Comparison of ENCODE assay signal across 12 mouse cellular contexts in the genomic region with DNA sequence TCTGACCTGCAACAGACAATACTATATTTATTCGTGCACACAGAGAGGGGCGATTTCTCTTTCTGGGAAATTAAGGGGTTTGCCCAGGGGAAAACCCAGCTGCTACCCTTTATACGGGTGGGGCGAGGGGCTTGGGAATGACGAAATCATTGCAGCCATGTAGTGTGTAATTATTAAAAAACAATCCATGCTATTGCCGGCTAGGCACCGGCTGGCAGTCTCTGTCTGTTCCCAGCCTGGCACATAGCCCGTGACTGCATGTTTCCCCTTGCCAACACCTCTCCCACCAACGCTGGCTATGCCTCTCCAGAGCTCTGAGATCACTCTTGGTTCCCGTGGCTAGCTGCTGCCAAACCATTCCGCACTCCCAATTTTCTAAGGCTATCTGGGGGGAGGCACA. TPM values are rescaled to one million over a fixed set of nuclear protein-coding genes. Genes with fewer than 3 reads are reported as not detected.
DNase-seq lines count a peak whose midpoint lies in the region; ATAC-seq and TF ChIP-seq lines count a peak whose summit lies in the region.
"Had no signal": no experiment of that assay in that cellular context is flagged by ENCODE, and none has a peak within 500 bp of the region (broad histone marks: within the 10 kb centered on the region; RNA-seq: fewer than 3 reads in every experiment).

No protein-coding gene starts in this region.

- H3K27me3 ChIP-seq in cerebellum, adult 2 months (ENCODE audit: control insufficient read depth, insufficient read depth, low read length) = no peaks in the 10 kb centered on the region
- H3K27me3 ChIP-seq in heart, embryonic 10.5 days (ENCODE audit: insufficient read depth, poor library complexity, severe bottlenecking) = no peaks in the 10 kb centered on the region
- H3K27me3 ChIP-seq in heart, embryonic 12.5 days (replicated peaks) = no peaks in the 10 kb centered on the region
- H3K27me3 ChIP-seq: midbrain, embryonic 12.5 days had no signal

- H3K27ac ChIP-seq in cerebellum, adult 2 months (ENCODE audit: insufficient read depth, low read length) = no peak overlapping the region
- no peak overlapping the region for H3K27ac ChIP-seq in heart, embryonic 10.5 days
- no peak overlapping the region for H3K27ac ChIP-seq in heart, embryonic 12.5 days (ENCODE audit: poor library complexity, severe bottlenecking)
- H3K27ac ChIP-seq: midbrain, embryonic 12.5 days had no signal

- no peak overlapping the region for H3K9ac ChIP-seq in heart, embryonic 12.5 days
- H3K9ac ChIP-seq: midbrain, embryonic 12.5 days had no signal

- H3K9me3 ChIP-seq in heart, embryonic 10.5 days = no peaks in the 10 kb centered on the region
- no peaks in the 10 kb centered on the region for H3K9me3 ChIP-seq in heart, embryonic 12.5 days (replicated peaks)
- H3K9me3 ChIP-seq: midbrain, embryonic 12.5 days had no signal

- peak; percentile 13 to 27 for DNase-seq in cerebellum, adult 2 months
- no peak for DNase-seq in cerebellum, adult 9-10 months
- DNase-seq in heart, embryonic 10.5 days (ENCODE audit: low spot score) = peak; percentile 50
- DNase-seq in brain, embryonic 14.5 days (ENCODE audit: low read depth) = peak; percentile 71
- peak; percentile 78 for DNase-seq in layer of hippocampus, adult 9-11 months
- DNase-seq in T-cell, adult 2 months (ENCODE audit: low spot score) = no peak
- DNase-seq in thymus, postnatal 25 days = no peak
- DNase-seq: B cell, adult 2 months; kidney, adult 18-20 months; lung, adult 2 months had no signal

- WGBS in cerebellum, adult 2 months = 11% methylated on average over 11 of the region's 11 CpGs
- 87% methylated on average over 11 of the region's 11 CpGs for WGBS in heart, embryonic 10.5 days
- WGBS in heart, embryonic 12.5 days = 88% methylated on average over 11 of the region's 11 CpGs

- no peak for TF ChIP-seq CTCF in cerebellum, adult 2 months (IDR thresholded peaks at IDR 0.05; ENCODE audit: borderline replicate concordance, insufficient read depth, low read depth, low read length)
- no peak for TF ChIP-seq CTCF in brain, embryonic 14.5 days (IDR thresholded peaks at IDR 0.05; ENCODE audit: borderline replicate concordance, extremely low read depth, insufficient read depth, insufficient read length)

- H3K4me3 ChIP-seq in cerebellum, adult 2 months (replicated peaks; ENCODE audit: insufficient read depth, low read depth, low read length) = no peak overlapping the region
- H3K4me3 ChIP-seq in heart, embryonic 10.5 days = no peak overlapping the region
- H3K4me3 ChIP-seq in heart, embryonic 12.5 days = no peak overlapping the region
- H3K4me3 ChIP-seq: midbrain, embryonic 12.5 days had no signal

- H3K4me1 ChIP-seq in cerebellum, adult 2 months (ENCODE audit: control insufficient read depth, insufficient read depth, low read length) = no peaks in the 10 kb centered on the region
- no peaks in the 10 kb centered on the region for H3K4me1 ChIP-seq in heart, embryonic 10.5 days
- H3K4me1 ChIP-seq in heart, embryonic 12.5 days (replicated peaks) = no peaks in the 10 kb centered on the region
- H3K4me1 ChIP-seq: midbrain, embryonic 12.5 days had no signal

- no peak for TF ChIP-seq POLR2A in cerebellum, adult 2 months (IDR thresholded peaks at IDR 0.05; ENCODE audit: borderline replicate concordance, insufficient read depth, low read length)
- no peak for TF ChIP-seq POLR2A in brain, embryonic 14.5 days (IDR thresholded peaks at IDR 0.05; ENCODE audit: borderline replicate concordance, extremely low read depth, insufficient read depth, insufficient read length, poor library complexity, severe bottlenecking)

- no peak for ATAC-seq in heart, embryonic 12.5 days (ENCODE audit: insufficient number of reproducible peaks, low FRiP score)

- H3K36me3 ChIP-seq in heart, embryonic 10.5 days = no peaks in the 10 kb centered on the region
- H3K36me3 ChIP-seq in heart, embryonic 12.5 days = no peaks in the 10 kb centered on the region
- H3K36me3 ChIP-seq: midbrain, embryonic 12.5 days had no signal

- H3K4me2 ChIP-seq in heart, embryonic 12.5 days = no peak overlapping the region
- H3K4me2 ChIP-seq: midbrain, embryonic 12.5 days had no signal

RNA-seq across cellular contexts. Expression of a gene that starts 15.6 kb away (rescaled TPM):
- 12.7 and 13.6 TPM in 2 replicates for polyA plus RNA-seq in cerebellum, adult 2 months (2012; rRNA removed)
- polyA plus RNA-seq in heart, embryonic 10.5 days (2016; fragmentation: Nextera tagmentation; extraction: Ambion mirVana) = 206 and 245 TPM in 2 replicates
- 257 and 286 TPM in 2 replicates for polyA plus RNA-seq in heart, embryonic 12.5 days (2016; fragmentation: Nextera tagmentation; extraction: Ambion mirVana)
- 103 and 125 TPM in 2 replicates for polyA plus RNA-seq in brain, embryonic 14.5 days (2012; rRNA removed)

RNA-seq across cellular contexts. Expression of a gene that starts 39.5 kb away (rescaled TPM):
- 19.1 and 21.2 TPM in 2 replicates for polyA plus RNA-seq in cerebellum, adult 2 months (2012; rRNA removed)
- 39.0 and 42.9 TPM in 2 replicates for polyA plus RNA-seq in heart, embryonic 10.5 days (2016; fragmentation: Nextera tagmentation; extraction: Ambion mirVana)
- polyA plus RNA-seq in heart, embryonic 12.5 days (2016; fragmentation: Nextera tagmentation; extraction: Ambion mirVana) = 29.6 and 30.7 TPM in 2 replicates
- polyA plus RNA-seq in brain, embryonic 14.5 days (2012; rRNA removed) = 30.1 and 53.7 TPM in 2 replicates

Comparison
In these comparisons a context has a peak if more than half of its experiments do, and no peak if none do; other contexts are left out.
1. DNase-seq: peak in cerebellum, adult 2 months (2 of 2), heart, embryonic 10.5 days (single experiment), brain, embryonic 14.5 days (single experiment) and layer of hippocampus, adult 9-11 months (single experiment); none in cerebellum, adult 9-10 months (single experiment), T-cell, adult 2 months (single experiment) and thymus, postnatal 25 days (single experiment).